Mouse (Mus musculus) adrenal gland, postnatal 36 days (tissue): ENCODE measurements around the gene Batf3. TPM values are rescaled to one million over a fixed set of nuclear protein-coding genes. Genes with fewer than 3 reads are reported as not detected.
"Not testable (repeated sequence)": the region's sequence is repeated elsewhere in the genome, so short reads cannot be mapped to it uniquely, and the experiment has no call there.

Source experiments
- DNase-seq, 2 experiments: peaks; one replicate each; pipeline ENCODE4 v3.0.0; 2021; ENCODE audit warnings: mixed read lengths in 1 of 2
- total RNA-seq, 2 experiments: library from RNA; stranded (reverse); gene quantifications; 2 replicates each; pipeline ENCODE4 v1.2.3; 2021

Gene Batf3
- total RNA-seq, 2 experiments from 2014 or later: 1.4 to 9.6 TPM

- no peak for DNase-seq
Observed at GRCm38 (mm10) chr1:191132240-191132639, 34.6 kb downstream of the Batf3 start.

GRCm38 (mm10) chr1:191132934-191133333 lies 35.3 kb downstream of the Batf3 start:
- DNase-seq: no peak

- DNase-seq: no peak
Observed at GRCm38 (mm10) chr1:191135406-191135805, 37.8 kb downstream of the Batf3 start.

- DNase-seq: no peak
Observed at GRCm38 (mm10) chr1:191138436-191138835, 40.8 kb downstream of the Batf3 start.

- no peak for DNase-seq
Observed at GRCm38 (mm10) chr1:191138874-191139495, 41.3 kb downstream of the Batf3 start.

GRCm38 (mm10) chr1:191140983-191141382 lies 43.3 kb downstream of the Batf3 start:
- DNase-seq: no peak

- DNase-seq: not testable (repeated sequence)
Observed at GRCm38 (mm10) chr1:191149489-191149888, 51.8 kb downstream of the Batf3 start.

GRCm38 (mm10) chr1:191150924-191151605 lies 53.4 kb downstream of the Batf3 start:
- no peak for DNase-seq

- DNase-seq: peak; percentile 47 to 48
Observed at GRCm38 (mm10) chr1:191153052-191153451, 55.4 kb downstream of the Batf3 start.

GRCm38 (mm10) chr1:191154314-191154713 lies 56.7 kb downstream of the Batf3 start:
- DNase-seq: no peak

Other genes with a start within 250 kb of the Batf3 start
- gene Rps6kc1, start 186.1 kb upstream of the Batf3 start, total RNA-seq: 10 to 100 TPM; 27.8 to 31.0 TPM
- 10 to 100 TPM; 44.0 to 54.1 TPM for gene Angel2, start 172.7 kb upstream of the Batf3 start, total RNA-seq
- gene Vash2, start 118.6 kb upstream of the Batf3 start, total RNA-seq: under 1 TPM; 0.10 to 0.20 TPM
- 10 to 100 TPM; 15.5 to 16.7 TPM for gene Flvcr1, start 71.7 kb upstream of the Batf3 start, total RNA-seq
- gene Spata45, start 61.2 kb upstream of the Batf3 start, total RNA-seq: not detected
- gene Tatdn3, start 34.9 kb upstream of the Batf3 start, total RNA-seq: 10 to 100 TPM; 13.0 to 20.0 TPM
- gene Nsl1, start 34.8 kb upstream of the Batf3 start, total RNA-seq: 1 to 10 TPM in 1 of 2 experiments, under 1 TPM in 1; 0.95 to 1.6 TPM
- gene Fam71a, start 67.0 kb downstream of the Batf3 start, total RNA-seq: not detected
- gene Atf3, start 120.2 kb downstream of the Batf3 start, total RNA-seq: 10 to 100 TPM in 1 of 2 experiments, 1 to 10 TPM in 1; 4.2 to 11.0 TPM
- 100 to 1,000 TPM in 1 of 2 experiments, 10 to 100 TPM in 1; 86.6 to 103 TPM for gene Nenf, start 220.3 kb downstream of the Batf3 start, total RNA-seq
- 1 to 10 TPM; 4.7 to 6.0 TPM for gene Tmem206, start 228.1 kb downstream of the Batf3 start, total RNA-seq